Mouse (Mus musculus) spleen, adult 2 months (tissue): Measurements from ENCODE around the gene Thada.

ENCODE experiments used
- CTCF ChIP-seq: fragments of 200-500 bp; IDR thresholded peaks from 2 replicates; pipeline ENCODE4 v1.5.1; 2011; ENCODE audit warnings: mild to moderate bottlenecking, inconsistent platforms; ENCODE audit not compliant: insufficient read depth, insufficient read length, insufficient replicate concordance; ENCODE audit errors: extremely low read depth
- POLR2A ChIP-seq: fragments of 200-500 bp; IDR thresholded peaks from 2 replicates; pipeline ENCODE4 v1.6.1; 2011; ENCODE audit warnings: low read depth, low read length, inconsistent platforms

DNA sequence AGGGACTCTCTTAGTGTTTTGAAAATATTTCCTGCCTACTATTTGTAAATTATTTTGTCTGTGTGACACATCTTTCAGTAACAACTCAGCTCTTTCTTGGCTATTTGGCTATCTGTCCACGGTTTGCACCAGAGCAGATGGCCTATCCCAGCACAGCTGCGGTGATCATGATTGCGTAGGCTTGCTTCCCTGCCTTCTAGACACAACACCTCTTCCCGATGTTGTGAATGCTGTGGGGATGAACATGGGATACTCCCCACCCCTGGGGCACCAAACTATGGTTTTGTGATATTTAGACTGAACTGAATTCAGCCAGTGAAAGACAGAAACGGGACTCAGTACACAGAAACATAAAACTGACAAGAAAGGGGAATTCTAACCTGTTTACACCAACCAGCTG, 144.7 kb downstream of the Thada start:
- TF ChIP-seq POLR2A (no peak), CTCF (no peak)
